Mouse (Mus musculus): ENCODE measurements around the gene Gm10295. TPM values are rescaled to one million over a fixed set of nuclear protein-coding genes. Genes with fewer than 3 reads are reported as not detected.

Gene Gm10295
- polyA plus RNA-seq, 1 experiment: not detected

DNA sequence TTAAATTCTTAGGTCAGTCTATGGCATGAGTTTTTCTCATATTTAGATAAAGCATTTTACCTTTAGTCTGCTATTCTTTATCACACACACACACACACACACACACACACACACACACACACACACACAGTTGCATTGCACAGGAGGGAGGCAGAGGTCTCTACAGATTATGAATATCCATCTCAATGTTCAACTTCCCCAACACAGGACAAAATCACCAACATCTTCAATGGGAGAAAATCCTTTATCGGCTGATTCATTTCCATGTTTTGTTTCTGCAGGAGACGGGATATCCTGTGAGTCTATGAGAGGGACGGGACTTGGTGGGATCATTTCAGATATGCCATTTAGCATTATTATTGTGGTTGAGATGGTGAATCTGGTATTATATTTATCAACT is 18.8 kb upstream of the Gm10295 start:
- Histone ChIP-seq H3K4me1 (ENCODE audit: control insufficient read depth, insufficient read depth, low read length) (no peaks in the 10 kb centered on the region), H3K27ac (ENCODE audit: insufficient read depth, low read depth, low read length) (no peak overlapping the region), H3K4me3 (ENCODE audit: insufficient read depth, low read depth, low read length) (no peak overlapping the region)
- WGBS: 91% methylated on average over 3 of the region's 3 CpGs
- TF ChIP-seq CTCF (IDR thresholded peaks at IDR 0.05; ENCODE audit: insufficient read depth, low read depth, low read length) (no peak), POLR2A (IDR thresholded peaks at IDR 0.05; ENCODE audit: insufficient read depth, low read depth, low read length) (no peak)

DNA sequence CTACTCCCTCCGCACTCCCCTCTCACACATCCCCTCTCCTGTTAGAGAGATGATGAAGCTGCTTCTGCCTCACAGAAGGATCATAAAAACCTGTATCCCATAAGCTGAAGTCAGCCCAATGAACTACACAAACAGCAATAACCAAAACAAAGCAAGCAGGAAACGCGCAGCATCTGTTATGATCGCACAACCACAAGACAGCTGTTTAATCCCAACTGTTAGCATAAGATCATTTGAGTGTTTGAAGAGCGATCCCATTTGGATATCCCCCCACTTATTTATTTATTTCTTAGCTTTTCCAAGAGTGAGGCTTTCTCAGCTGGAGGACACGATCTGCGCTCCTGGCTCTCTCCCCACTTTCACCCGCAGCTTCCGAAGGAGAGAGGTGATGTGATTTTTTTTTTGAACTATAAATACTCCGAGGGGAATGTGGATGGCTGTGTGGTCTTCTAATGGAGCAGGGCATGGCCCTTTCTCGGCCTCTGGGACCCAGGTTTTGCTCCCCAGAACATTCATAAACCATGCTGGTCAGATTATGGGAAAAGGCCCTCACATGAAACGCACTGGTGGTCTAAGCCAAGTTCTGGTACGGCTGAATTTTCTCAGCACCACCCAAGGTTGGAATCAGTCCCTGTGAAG is 17.4 kb upstream of the Gm10295 start:
- Histone ChIP-seq H3K27ac (ENCODE audit: insufficient read depth, low read depth, low read length) (no peak overlapping the region), H3K4me3 (ENCODE audit: insufficient read depth, low read depth, low read length) (no peak overlapping the region), H3K4me1 (ENCODE audit: control insufficient read depth, insufficient read depth, low read length) (no peaks in the 10 kb centered on the region)
- no peak for TF ChIP-seq POLR2A (IDR thresholded peaks at IDR 0.05; ENCODE audit: insufficient read depth, low read depth, low read length)
- no peak for TF ChIP-seq CTCF (IDR thresholded peaks at IDR 0.05; ENCODE audit: insufficient read depth, low read depth, low read length)
- 86% methylated on average over 13 of the region's 13 CpGs for WGBS

- H3K4me3 ChIP-seq (ENCODE audit: insufficient read depth, low read depth, low read length): no peak overlapping the region
- TF ChIP-seq POLR2A (IDR thresholded peaks at IDR 0.05; ENCODE audit: insufficient read depth, low read depth, low read length): no peak
- no peak for TF ChIP-seq CTCF (IDR thresholded peaks at IDR 0.05; ENCODE audit: insufficient read depth, low read depth, low read length)
- H3K4me1 ChIP-seq (ENCODE audit: control insufficient read depth, insufficient read depth, low read length): no peaks in the 10 kb centered on the region
- WGBS: 75% methylated on average over 5 of the region's 5 CpGs
- H3K27ac ChIP-seq (ENCODE audit: insufficient read depth, low read depth, low read length): no peak overlapping the region
Measured at GRCm38 (mm10) chr7:71355596-71355995, 4.3 kb upstream of the Gm10295 start.

DNA sequence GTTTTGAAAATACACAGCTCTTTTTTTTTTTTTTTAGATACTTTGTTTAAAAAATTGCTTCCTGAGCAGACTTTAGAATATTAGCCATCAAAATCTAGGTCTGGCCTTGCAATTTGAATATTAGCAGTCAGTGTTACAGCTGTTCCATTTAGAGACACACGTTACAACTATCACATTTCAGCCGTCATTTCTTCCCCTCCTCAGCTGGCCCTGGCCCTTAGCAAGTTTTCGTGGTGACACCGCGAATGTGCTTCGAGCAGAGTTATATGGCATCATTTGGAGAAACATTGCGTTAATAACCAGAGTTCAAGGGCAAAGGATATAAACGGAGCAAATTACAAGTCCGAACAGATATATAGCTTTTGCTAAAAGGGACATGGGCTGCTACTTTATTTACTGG is 2.4 kb downstream of the Gm10295 start:
- H3K27ac ChIP-seq (ENCODE audit: insufficient read depth, low read depth, low read length): no peak overlapping the region
- no peaks in the 10 kb centered on the region for H3K4me1 ChIP-seq (ENCODE audit: control insufficient read depth, insufficient read depth, low read length)
- H3K4me3 ChIP-seq (ENCODE audit: insufficient read depth, low read depth, low read length): no peak overlapping the region
- TF ChIP-seq CTCF (IDR thresholded peaks at IDR 0.05; ENCODE audit: insufficient read depth, low read depth, low read length) (no peak), POLR2A (IDR thresholded peaks at IDR 0.05; ENCODE audit: insufficient read depth, low read depth, low read length) (no peak)
- WGBS: 94% methylated on average over 9 of the region's 9 CpGs

DNA sequence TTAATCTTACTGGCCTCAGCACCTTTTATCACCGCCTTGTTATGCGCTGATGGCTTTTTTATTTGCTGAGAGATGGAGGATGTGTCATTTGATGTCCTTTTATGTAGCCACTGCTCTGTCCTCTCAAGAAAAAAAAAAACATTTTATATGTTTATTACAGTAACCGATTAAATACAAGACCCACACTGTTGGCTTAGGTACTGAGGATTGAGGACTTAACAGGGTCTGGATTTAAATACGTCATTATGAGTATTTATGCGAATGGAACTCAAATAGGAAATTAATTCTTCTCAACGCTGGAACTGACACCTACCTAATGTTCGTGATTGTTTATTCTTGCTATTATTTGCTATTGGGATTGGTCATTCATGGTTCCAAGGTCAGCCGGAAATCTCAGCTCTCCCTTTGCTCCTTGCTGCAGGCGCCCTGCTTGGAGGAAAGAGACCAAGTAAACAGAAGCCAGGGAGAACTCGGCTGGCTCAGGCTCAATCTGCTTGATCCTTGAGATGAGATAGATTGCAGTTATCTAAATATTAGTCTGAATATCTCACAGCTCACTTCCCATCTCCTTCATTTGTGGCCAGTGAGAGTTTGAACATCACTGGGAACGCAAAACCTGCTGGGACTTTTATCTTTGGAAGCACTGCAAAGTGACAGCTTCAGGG is 26.2 kb downstream of the Gm10295 start:
- TF ChIP-seq CTCF (IDR thresholded peaks at IDR 0.05; ENCODE audit: insufficient read depth, low read depth, low read length) (no peak), POLR2A (IDR thresholded peaks at IDR 0.05; ENCODE audit: insufficient read depth, low read depth, low read length) (no peak)
- no peak overlapping the region for H3K27ac ChIP-seq (ENCODE audit: insufficient read depth, low read depth, low read length)
- WGBS: 81% methylated on average over 11 of the region's 11 CpGs

GRCm38 (mm10) chr7:71313148-71313765 is 38.0 kb downstream of the Gm10295 start:
- Histone ChIP-seq H3K4me3 (ENCODE audit: insufficient read depth, low read depth, low read length) (no peak overlapping the region), H3K27ac (ENCODE audit: insufficient read depth, low read depth, low read length) (no peak overlapping the region), H3K4me1 (ENCODE audit: control insufficient read depth, insufficient read depth, low read length) (no peaks in the 10 kb centered on the region)
- WGBS: 79% methylated on average over 7 of the region's 7 CpGs
- TF ChIP-seq POLR2A (IDR thresholded peaks at IDR 0.05; ENCODE audit: insufficient read depth, low read depth, low read length): no peak
- TF ChIP-seq CTCF (IDR thresholded peaks at IDR 0.05; ENCODE audit: insufficient read depth, low read depth, low read length): no peak

More for the DNA sequence above, 26.2 kb downstream of the Gm10295 start:
- Histone ChIP-seq H3K4me1 (ENCODE audit: control insufficient read depth, insufficient read depth, low read length) (no peaks in the 10 kb centered on the region), H3K4me3 (ENCODE audit: insufficient read depth, low read depth, low read length) (no peak overlapping the region)

DNA sequence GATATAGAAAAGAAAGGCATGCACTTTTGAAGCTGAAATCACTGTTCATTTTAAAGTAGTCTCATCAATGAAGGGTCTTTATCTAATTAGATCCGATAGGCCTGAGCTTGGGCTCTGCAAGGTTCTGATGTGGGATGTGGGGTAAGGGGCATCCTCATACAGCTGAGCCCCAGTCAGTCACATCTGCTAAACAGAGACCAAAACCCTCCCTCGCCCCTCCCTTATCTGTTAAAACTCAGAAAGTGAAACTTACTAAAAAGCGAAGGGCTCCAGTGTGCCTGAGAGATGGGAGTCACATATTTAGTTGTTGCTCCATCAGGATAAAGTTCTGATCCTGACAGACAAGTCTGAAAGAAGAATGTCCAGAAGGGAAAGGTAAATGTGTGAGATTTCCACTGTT is 38.9 kb downstream of the Gm10295 start:
- no peak for TF ChIP-seq CTCF (IDR thresholded peaks at IDR 0.05; ENCODE audit: insufficient read depth, low read depth, low read length)
- TF ChIP-seq POLR2A (IDR thresholded peaks at IDR 0.05; ENCODE audit: insufficient read depth, low read depth, low read length): no peak
- H3K27ac ChIP-seq (ENCODE audit: insufficient read depth, low read depth, low read length): no peak overlapping the region
- 83% methylated on average over 3 of the region's 3 CpGs for WGBS

DNA sequence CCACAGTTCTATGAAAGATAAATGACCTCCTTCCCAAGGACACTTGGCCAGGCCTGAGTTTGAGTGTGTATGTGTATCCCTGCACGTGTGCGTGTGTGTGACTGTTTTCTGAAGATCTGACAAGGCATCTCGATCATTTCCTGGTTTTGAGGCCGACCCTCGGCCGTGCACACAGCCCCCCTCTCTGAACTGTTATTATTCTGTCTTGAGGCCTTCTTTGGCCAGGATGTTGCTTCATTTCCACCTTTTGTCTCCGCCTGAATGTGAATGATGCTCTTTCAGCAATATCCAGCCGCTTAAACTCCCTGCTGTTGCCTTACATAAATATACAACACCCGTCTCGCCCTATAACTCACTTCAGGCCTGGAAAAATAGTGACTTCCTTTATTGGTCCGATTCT is 39.9 kb downstream of the Gm10295 start:
- whole genome bisulfite sequencing: 83% methylated on average over 11 of the region's 11 CpGs

More for the DNA sequence above, 38.9 kb downstream of the Gm10295 start:
- no peaks in the 10 kb centered on the region for H3K4me1 ChIP-seq (ENCODE audit: control insufficient read depth, insufficient read depth, low read length)
- H3K4me3 ChIP-seq (ENCODE audit: insufficient read depth, low read depth, low read length): no peak overlapping the region

GRCm38 (mm10) chr7:71308051-71308450 is 43.2 kb downstream of the Gm10295 start:
- no peak for TF ChIP-seq CTCF (IDR thresholded peaks at IDR 0.05; ENCODE audit: insufficient read depth, low read depth, low read length)
- no peak for TF ChIP-seq POLR2A (IDR thresholded peaks at IDR 0.05; ENCODE audit: insufficient read depth, low read depth, low read length)
- 84% methylated on average over 8 of the region's 8 CpGs for WGBS
- Histone ChIP-seq H3K4me1 (ENCODE audit: control insufficient read depth, insufficient read depth, low read length) (no peaks in the 10 kb centered on the region), H3K27ac (ENCODE audit: insufficient read depth, low read depth, low read length) (no peak overlapping the region), H3K4me3 (ENCODE audit: insufficient read depth, low read depth, low read length) (no peak overlapping the region)

More for the DNA sequence above, 39.9 kb downstream of the Gm10295 start:
- no peak overlapping the region for H3K27ac ChIP-seq (ENCODE audit: insufficient read depth, low read depth, low read length)
- TF ChIP-seq CTCF (IDR thresholded peaks at IDR 0.05; ENCODE audit: insufficient read depth, low read depth, low read length) (no peak), POLR2A (IDR thresholded peaks at IDR 0.05; ENCODE audit: insufficient read depth, low read depth, low read length) (no peak)
- H3K4me1 ChIP-seq (ENCODE audit: control insufficient read depth, insufficient read depth, low read length): no peaks in the 10 kb centered on the region
- no peak overlapping the region for H3K4me3 ChIP-seq (ENCODE audit: insufficient read depth, low read depth, low read length)
